Mouse (Mus musculus): ENCODE data around the gene Fbrsl1. TPM values are rescaled to one million over a fixed set of nuclear protein-coding genes. Genes with fewer than 3 reads are reported as not detected.

Fbrsl1 gene
- total RNA-seq (2014; rRNA removed) (38.0 and 41.1 TPM in 2 replicates), polyA plus RNA-seq (2015; fragmentation: Nextera tagmentation; extraction: Ambion mirVana) (15.4 and 18.8 TPM in 2 replicates)

GRCm38 (mm10) chr5:110448436-110449134 is at the start of gene Fbrsl1:
Gene Fbrsl1, minus strand, starts transcription at chr5:110448503.
- H3K4me1 ChIP-seq (ENCODE audit: insufficient read depth, low read length), result peaks cover 14% of the 10 kb centered on the region; the same call in 1 of the 2 replicates
- no peak; the same call in 1 of the 2 replicates for TF ChIP-seq CTCF (IDR thresholded peaks at IDR 0.05; ENCODE audit: low read depth)
- H3K9ac ChIP-seq (replicated peaks; ENCODE audit: low read length), result peak within 1 kb of the TSS; percentile 95
- peak within 1 kb of the TSS; percentile 84 for H3K27ac ChIP-seq
- no peaks in the 10 kb centered on the region for H3K27me3 ChIP-seq (ENCODE audit: insufficient read depth, low read length)
- no peaks in the 10 kb centered on the region for H3K36me3 ChIP-seq (ENCODE audit: insufficient read depth, low read length)
- peak within 1 kb of the TSS; percentile 99 for H3K4me2 ChIP-seq (ENCODE audit: low read depth, low read length)
- ATAC-seq, result peak; percentile 97
- H3K4me3 ChIP-seq (ENCODE audit: low read length), result peak within 1 kb of the TSS; percentile 71
- no peaks in the 10 kb centered on the region for H3K9me3 ChIP-seq (ENCODE audit: low read length)
- peak; percentile 98 for DNase-seq (ENCODE audit: low spot score)
- WGBS, result 1% methylated on average over 41 of the region's 46 CpGs

GRCm38 (mm10) chr5:110498071-110498470 is 49.8 kb upstream of the Fbrsl1 start:
- WGBS, result 37% methylated on average over 10 of the region's 10 CpGs
- H3K4me1 ChIP-seq (ENCODE audit: insufficient read depth, low read length), result peaks cover 9% of the 10 kb centered on the region
- DNase-seq (ENCODE audit: low spot score), result no peak
- H3K9me3 ChIP-seq (ENCODE audit: low read length), result no peaks in the 10 kb centered on the region
- no peak for TF ChIP-seq CTCF (IDR thresholded peaks at IDR 0.05; ENCODE audit: low read depth)
- H3K4me3 ChIP-seq (ENCODE audit: low read length), result no peak overlapping the region
- no peak overlapping the region for H3K9ac ChIP-seq (replicated peaks; ENCODE audit: low read length)
- H3K4me2 ChIP-seq (ENCODE audit: low read depth, low read length), result no peak overlapping the region
- H3K36me3 ChIP-seq (ENCODE audit: insufficient read depth, low read length), result no peaks in the 10 kb centered on the region
- H3K27me3 ChIP-seq (ENCODE audit: insufficient read depth, low read length), result no peaks in the 10 kb centered on the region
- no peak overlapping the region for H3K27ac ChIP-seq
- ATAC-seq, result no peak

GRCm38 (mm10) chr5:110497556-110497955 is 49.3 kb upstream of the Fbrsl1 start:
- Histone ChIP-seq H3K9ac (replicated peaks; ENCODE audit: low read length) (no peak overlapping the region), H3K4me1 (ENCODE audit: insufficient read depth, low read length) (peaks cover 9% of the 10 kb centered on the region), H3K4me3 (ENCODE audit: low read length) (no peak overlapping the region), H3K4me2 (ENCODE audit: low read depth, low read length) (no peak overlapping the region), H3K9me3 (ENCODE audit: low read length) (no peaks in the 10 kb centered on the region), H3K36me3 (ENCODE audit: insufficient read depth, low read length) (no peaks in the 10 kb centered on the region), H3K27me3 (ENCODE audit: insufficient read depth, low read length) (no peaks in the 10 kb centered on the region), H3K27ac (no peak overlapping the region)
- WGBS, result 42% methylated on average over 5 of the region's 5 CpGs
- TF ChIP-seq CTCF (IDR thresholded peaks at IDR 0.05; ENCODE audit: low read depth), result no peak
- no peak for DNase-seq (ENCODE audit: low spot score)
- ATAC-seq, result no peak

- DNase-seq (ENCODE audit: low spot score) (no peak), ATAC-seq (no peak)
- H3K9ac ChIP-seq (replicated peaks; ENCODE audit: low read length), result no peak overlapping the region
- H3K27me3 ChIP-seq (ENCODE audit: insufficient read depth, low read length), result no peaks in the 10 kb centered on the region
- no peak overlapping the region for H3K27ac ChIP-seq
- WGBS, result 84% methylated on average over 6 of the region's 6 CpGs
- TF ChIP-seq CTCF (IDR thresholded peaks at IDR 0.05; ENCODE audit: low read depth), result no peak
- no peak overlapping the region for H3K4me2 ChIP-seq (ENCODE audit: low read depth, low read length)
- peaks cover 9% of the 10 kb centered on the region for H3K4me1 ChIP-seq (ENCODE audit: insufficient read depth, low read length)
- H3K4me3 ChIP-seq (ENCODE audit: low read length), result no peak overlapping the region
- H3K36me3 ChIP-seq (ENCODE audit: insufficient read depth, low read length), result no peaks in the 10 kb centered on the region
- no peaks in the 10 kb centered on the region for H3K9me3 ChIP-seq (ENCODE audit: low read length)
These were observed 46.7 kb upstream of the Fbrsl1 start for GRCm38 (mm10) chr5:110495051-110495450.

GRCm38 (mm10) chr5:110494396-110494795 is 46.1 kb upstream of the Fbrsl1 start:
- H3K27ac ChIP-seq, result no peak overlapping the region
- H3K4me3 ChIP-seq (ENCODE audit: low read length), result no peak overlapping the region
- TF ChIP-seq CTCF (IDR thresholded peaks at IDR 0.05; ENCODE audit: low read depth), result no peak
- H3K4me1 ChIP-seq (ENCODE audit: insufficient read depth, low read length), result peaks cover 9% of the 10 kb centered on the region
- ATAC-seq (no peak), DNase-seq (ENCODE audit: low spot score) (no peak)
- no peaks in the 10 kb centered on the region for H3K9me3 ChIP-seq (ENCODE audit: low read length)
- no peak overlapping the region for H3K4me2 ChIP-seq (ENCODE audit: low read depth, low read length)
- no peaks in the 10 kb centered on the region for H3K36me3 ChIP-seq (ENCODE audit: insufficient read depth, low read length)
- no peak overlapping the region for H3K9ac ChIP-seq (replicated peaks; ENCODE audit: low read length)
- 39% methylated on average over 4 of the region's 4 CpGs for WGBS
- H3K27me3 ChIP-seq (ENCODE audit: insufficient read depth, low read length), result no peaks in the 10 kb centered on the region

GRCm38 (mm10) chr5:110493785-110494184 is 45.5 kb upstream of the Fbrsl1 start:
- DNase-seq (ENCODE audit: low spot score), result peak; percentile 92
- Histone ChIP-seq H3K4me2 (ENCODE audit: low read depth, low read length) (no peak overlapping the region), H3K27ac (no peak overlapping the region), H3K9ac (replicated peaks; ENCODE audit: low read length) (no peak overlapping the region), H3K9me3 (ENCODE audit: low read length) (no peaks in the 10 kb centered on the region), H3K27me3 (ENCODE audit: insufficient read depth, low read length) (no peaks in the 10 kb centered on the region), H3K4me3 (ENCODE audit: low read length) (no peak overlapping the region), H3K36me3 (ENCODE audit: insufficient read depth, low read length) (no peaks in the 10 kb centered on the region), H3K4me1 (ENCODE audit: insufficient read depth, low read length) (peaks cover 9% of the 10 kb centered on the region)
- ATAC-seq, result peak; percentile 82
- 3% methylated on average over 4 of the region's 4 CpGs for WGBS
- TF ChIP-seq CTCF (IDR thresholded peaks at IDR 0.05; ENCODE audit: low read depth), result peak; percentile 99

- H3K4me2 ChIP-seq (ENCODE audit: low read depth, low read length), result no peak overlapping the region
- DNase-seq (ENCODE audit: low spot score) (no peak), ATAC-seq (no peak)
- no peaks in the 10 kb centered on the region for H3K9me3 ChIP-seq (ENCODE audit: low read length)
- H3K4me3 ChIP-seq (ENCODE audit: low read length), result no peak overlapping the region
- H3K27me3 ChIP-seq (ENCODE audit: insufficient read depth, low read length), result no peaks in the 10 kb centered on the region
- H3K36me3 ChIP-seq (ENCODE audit: insufficient read depth, low read length), result no peaks in the 10 kb centered on the region
- H3K9ac ChIP-seq (replicated peaks; ENCODE audit: low read length), result no peak overlapping the region
- WGBS, result 40% methylated on average over 4 of the region's 4 CpGs
- H3K27ac ChIP-seq, result no peak overlapping the region
- H3K4me1 ChIP-seq (ENCODE audit: insufficient read depth, low read length), result no peaks in the 10 kb centered on the region; the same call in 1 of the 2 replicates
- TF ChIP-seq CTCF (IDR thresholded peaks at IDR 0.05; ENCODE audit: low read depth), result no peak
These were observed 41.3 kb upstream of the Fbrsl1 start for GRCm38 (mm10) chr5:110489639-110490038.
